Mouse (Mus musculus): Measurements from ENCODE around the gene Ankrd63. TPM values are rescaled to one million over a fixed set of nuclear protein-coding genes. Genes with fewer than 3 reads are reported as not detected.

Ankrd63 gene
- total and polyA plus RNA-seq, 3 experiments: 0.08 to 0.53 TPM; not detected in 1

- DNase-seq (ENCODE audit: low read depth, low spot score): peak; percentile 80
- no peak for TF ChIP-seq GABPA (IDR thresholded peaks at IDR 0.05; ENCODE audit: low read depth, low read length)
- TF ChIP-seq E2F4 (IDR thresholded peaks at IDR 0.05; ENCODE audit: borderline replicate concordance, low read depth, low read length): 0 out of 2 replicates have a peak, but pooled peaks have one; percentile 3
- TF ChIP-seq RAD21 (IDR thresholded peaks at IDR 0.05; ENCODE audit: low read depth, low read length): peak; percentile 77
- peak; percentile 28; the same call in 1 of the 2 replicates for TF ChIP-seq ETS1 (IDR thresholded peaks at IDR 0.05; ENCODE audit: low read depth, low read length)
- no peak for TF ChIP-seq JUND (IDR thresholded peaks at IDR 0.05; ENCODE audit: low read depth, low read length)
- 0 out of 4 replicates have a peak, but pooled peaks have one; percentile 18 to 21 for TF ChIP-seq EP300 (IDR thresholded peaks at IDR 0.05; ENCODE audit: low read depth in 1 of 2, low read length in 2 of 2)
- TF ChIP-seq MEF2A (IDR thresholded peaks at IDR 0.05; ENCODE audit: extremely low read depth, insufficient replicate concordance, low read depth, low read length, poor library complexity, severe bottlenecking): no peak
- TF ChIP-seq ZC3H11A (IDR thresholded peaks at IDR 0.05; ENCODE audit: low read depth, low read length): peak; percentile 65
- peak; percentile 37; the same call in 1 of the 2 replicates for TF ChIP-seq SIN3A (IDR thresholded peaks at IDR 0.05; ENCODE audit: low read length)
- no peak for TF ChIP-seq KAT2A (conservative IDR thresholded peaks at IDR 0.05; ENCODE audit: low read depth, low read length)
- no peak; the same call in 1 of the 2 replicates for TF ChIP-seq HCFC1 (IDR thresholded peaks at IDR 0.05; ENCODE audit: low read depth, low read length)
- TF ChIP-seq ELF1 (IDR thresholded peaks at IDR 0.05; ENCODE audit: low read depth, low read length): peak; percentile 68
- no peak for TF ChIP-seq ZNF384 (IDR thresholded peaks at IDR 0.05; ENCODE audit: low read depth, low read length)
- peak; percentile 86; the same call in 1 of the 2 replicates for TF ChIP-seq MAZ (IDR thresholded peaks at IDR 0.05; ENCODE audit: low read depth, low read length)
- no peak for TF ChIP-seq USF2 (IDR thresholded peaks at IDR 0.05; ENCODE audit: borderline replicate concordance in 1 of 2, insufficient read depth in 1 of 2, low read depth in 1 of 2, low read length in 2 of 2)
- TF ChIP-seq SMC3 (IDR thresholded peaks at IDR 0.05; ENCODE audit: low read depth, low read length): peak; percentile 82
- peak; percentile 65 to 88 (median 86) for TF ChIP-seq CTCF (IDR thresholded peaks at IDR 0.05 in 2 of 3, conservative IDR thresholded peaks at IDR 0.05 in 1 of 3; ENCODE audit: control insufficient read depth in 1 of 3, insufficient read depth in 1 of 3, low read depth in 2 of 3, low read length in 3 of 3, poor library complexity in 1 of 3, severe bottlenecking in 1 of 3)
- TF ChIP-seq ZMIZ1 (IDR thresholded peaks at IDR 0.05; ENCODE audit: low read depth, low read length): no peak; the same call in 1 of the 2 replicates
- H3K4me3 ChIP-seq (ENCODE audit: control insufficient read depth in 1 of 2, insufficient read depth in 1 of 2, low read depth in 2 of 2, low read length in 2 of 2): peak overlapping the region; percentile 1 to 26; a peak in 1 of 4 replicates
- H3K27ac ChIP-seq (ENCODE audit: control insufficient read depth, low read depth, low read length): no peak overlapping the region
- H3K9ac ChIP-seq (ENCODE audit: control insufficient read depth, low read depth, low read length, poor library complexity, severe bottlenecking): no peak overlapping the region
- no peaks in the 10 kb centered on the region for H3K27me3 ChIP-seq (ENCODE audit: control insufficient read depth in 1 of 2, insufficient read depth in 2 of 2, low read length in 2 of 2)
- H3K4me1 ChIP-seq (ENCODE audit: control insufficient read depth in 1 of 2, insufficient read depth in 2 of 2, low read length in 2 of 2): peaks cover 5 to 16% of the 10 kb centered on the region in 2 experiments
- peaks cover 15% of the 10 kb centered on the region for H3K79me2 ChIP-seq (ENCODE audit: control insufficient read depth, insufficient read depth, low read length, poor library complexity)
- no peaks in the 10 kb centered on the region for H3K9me3 ChIP-seq (replicated peaks; ENCODE audit: insufficient read depth, low read length)
- H3K36me3 ChIP-seq (ENCODE audit: control insufficient read depth in 1 of 2, insufficient read depth in 2 of 2, low read length in 2 of 2): peaks cover 0 to 18% of the 10 kb centered on the region in 2 experiments; a peak in 2 of 4 replicates
These were observed 26.8 kb upstream of the Ankrd63 start for GRCm38 (mm10) chr2:118730622-118730915.
